Mouse (Mus musculus) kidney, postnatal 25 days (tissue): Measurements from ENCODE around the gene Slc36a1.
A peak's percentile ranks its signal among the peaks of the same experiment; 100 is the strongest.

Experiments used
- DNase-seq, 2 experiments: peaks; one replicate each; pipeline ENCODE4 v3.0.0; 2021; ENCODE audit warnings: mixed read lengths in 2 of 2

Slc36a1 gene

GRCm38 (mm10) chr11:55204159-55204596 is at the start of gene Slc36a1:
TSS of gene Slc36a1 (plus strand) at chr11:55204350.
- peak; percentile 96 to 98 for DNase-seq

DNA sequence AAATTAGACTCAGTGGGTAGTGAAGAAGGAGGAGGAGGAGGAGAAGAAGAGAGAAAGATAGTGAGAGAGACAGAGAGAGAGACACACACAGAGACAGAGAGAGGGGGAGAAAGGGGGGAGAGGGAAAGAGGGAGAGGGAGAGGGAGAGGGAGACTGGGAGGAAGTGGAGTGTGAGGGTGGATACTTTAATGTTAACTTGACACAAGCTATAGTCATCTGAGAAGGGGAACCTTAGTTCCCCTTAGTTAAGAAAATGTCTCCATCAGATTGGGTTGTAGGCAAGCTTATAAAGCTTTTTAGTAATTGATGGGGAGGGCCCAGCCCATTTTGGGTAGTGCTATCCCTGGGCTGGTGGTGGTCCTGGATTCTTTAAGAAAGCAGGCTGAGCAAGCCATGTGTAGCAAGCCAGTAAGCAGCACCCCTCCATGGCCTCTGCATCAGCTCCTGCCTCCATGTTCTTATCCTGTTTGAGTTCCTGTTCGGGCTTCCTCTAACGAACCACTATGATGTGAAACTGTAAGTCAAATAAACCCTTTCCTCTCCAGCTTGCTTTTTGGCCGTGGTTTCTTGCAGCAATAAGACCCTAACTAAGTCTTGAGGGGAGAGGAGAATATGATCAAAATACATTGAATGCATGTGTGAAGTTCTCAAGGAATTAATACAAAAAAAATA is 49.6 kb upstream of the Slc36a1 start:
- DNase-seq = no peak

GRCm38 (mm10) chr11:55155070-55155421 is 49.1 kb upstream of the Slc36a1 start:
- no peak for DNase-seq

- peak; percentile 85 to 92 for DNase-seq
Observed at GRCm38 (mm10) chr11:55158785-55159359, 45.3 kb upstream of the Slc36a1 start.

GRCm38 (mm10) chr11:55162670-55163069 is 41.5 kb upstream of the Slc36a1 start:
- peak; percentile 43 to 57 for DNase-seq

DNA sequence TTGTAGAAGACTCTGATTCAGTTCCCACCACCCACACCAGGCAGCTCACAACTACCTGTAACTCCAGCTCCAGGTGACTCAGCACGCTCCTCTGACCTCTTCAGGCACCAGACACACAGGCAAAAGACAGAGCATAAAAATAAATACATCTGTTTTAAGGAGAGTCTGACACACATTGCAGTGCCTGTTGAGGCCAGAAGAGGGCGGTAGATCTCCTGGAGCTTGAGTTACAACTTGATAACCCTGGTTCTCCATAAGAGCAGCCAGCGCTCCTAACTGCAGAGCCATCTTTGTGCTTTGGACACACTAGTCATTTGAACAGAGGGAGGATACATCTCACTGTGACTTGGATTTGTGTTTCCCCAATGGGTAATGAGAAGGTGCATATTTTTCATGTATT is 39.4 kb upstream of the Slc36a1 start:
- DNase-seq = peak in 1 of 2 experiments; percentile 41

DNA sequence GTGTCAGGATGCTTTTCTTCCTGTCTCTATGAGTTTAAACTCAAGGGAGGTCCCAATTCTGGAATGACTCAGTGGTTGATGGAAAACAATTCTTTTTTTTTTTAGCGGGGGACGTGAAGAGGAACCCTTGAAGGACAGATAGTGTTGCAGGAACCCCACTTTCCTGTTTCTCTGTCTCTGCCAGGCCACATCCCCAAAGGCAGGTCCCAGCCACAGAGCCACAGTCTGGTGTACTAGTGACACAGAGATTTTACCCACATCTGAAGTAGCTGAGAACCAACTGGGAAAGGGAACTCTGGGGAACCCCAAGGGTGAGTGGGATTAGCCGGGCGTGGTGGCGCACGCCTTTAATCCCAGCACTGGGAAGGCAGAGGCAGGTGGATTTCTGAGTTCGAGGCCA is 38.4 kb upstream of the Slc36a1 start:
- no peak for DNase-seq

- DNase-seq = no peak
Observed at GRCm38 (mm10) chr11:55168504-55168903, 35.6 kb upstream of the Slc36a1 start.

GRCm38 (mm10) chr11:55168914-55169313 is 35.2 kb upstream of the Slc36a1 start:
- no peak for DNase-seq

DNA sequence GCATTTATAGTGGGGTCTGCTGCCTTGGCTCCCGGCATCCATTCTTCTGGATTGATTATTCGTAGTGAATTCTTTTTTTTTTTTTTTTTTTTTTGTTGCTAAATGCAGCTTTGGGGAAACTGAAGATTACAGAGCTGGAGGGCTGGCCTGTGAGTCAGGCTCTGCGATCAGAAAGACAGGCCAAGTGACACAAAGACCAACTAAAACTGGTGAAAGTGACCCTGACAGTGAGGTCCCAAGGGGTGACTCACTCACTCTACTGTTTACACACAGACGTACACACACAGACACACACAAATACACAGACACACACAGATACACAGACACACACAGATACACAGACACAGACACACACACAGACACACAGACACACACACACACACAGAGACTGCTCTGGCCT is 33.6 kb upstream of the Slc36a1 start:
- DNase-seq = no peak

- no peak for DNase-seq
Observed at GRCm38 (mm10) chr11:55178830-55179229, 25.3 kb upstream of the Slc36a1 start.

GRCm38 (mm10) chr11:55179856-55180255 is 24.3 kb upstream of the Slc36a1 start:
- no peak for DNase-seq

DNA sequence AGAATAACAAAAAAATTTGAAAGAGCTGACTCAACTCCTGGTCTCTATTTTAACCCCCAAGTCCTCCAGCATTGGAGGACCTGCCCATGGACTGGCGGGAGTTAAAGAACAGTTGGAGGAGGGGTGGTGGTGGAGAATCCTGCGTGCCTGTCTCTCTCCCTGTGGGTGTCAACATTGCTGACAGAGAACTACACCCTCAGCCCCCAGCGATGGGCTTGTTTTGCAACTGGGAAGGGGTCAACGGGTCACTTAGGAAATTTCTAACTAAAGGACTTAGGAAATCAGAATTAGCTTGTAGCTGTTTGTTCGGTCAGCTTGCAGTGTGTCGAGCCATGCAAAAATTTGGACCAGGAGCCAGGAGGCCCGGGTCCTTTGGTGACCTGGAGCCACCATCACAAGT is 21.0 kb upstream of the Slc36a1 start:
- no peak for DNase-seq

DNA sequence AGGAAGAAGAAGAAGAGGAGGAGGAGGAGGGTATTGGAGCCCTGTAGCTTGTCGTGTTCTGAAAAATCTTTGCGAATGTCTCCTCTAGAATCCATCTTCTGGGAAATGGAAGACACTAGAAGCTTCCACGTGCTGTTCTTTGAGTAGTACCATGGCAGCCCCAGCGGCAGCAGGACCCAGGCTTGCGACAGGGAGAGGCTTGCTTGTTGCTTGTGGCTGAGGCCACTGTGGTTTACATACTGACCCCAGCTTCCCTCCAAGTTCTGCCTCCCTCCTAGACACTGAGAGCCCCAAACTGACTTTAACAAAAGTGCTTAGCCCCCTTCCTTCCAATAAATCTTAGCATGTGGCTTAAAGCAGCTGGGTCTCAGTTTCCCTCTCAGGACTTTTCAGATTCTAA is 19.9 kb upstream of the Slc36a1 start:
- no peak for DNase-seq

DNA sequence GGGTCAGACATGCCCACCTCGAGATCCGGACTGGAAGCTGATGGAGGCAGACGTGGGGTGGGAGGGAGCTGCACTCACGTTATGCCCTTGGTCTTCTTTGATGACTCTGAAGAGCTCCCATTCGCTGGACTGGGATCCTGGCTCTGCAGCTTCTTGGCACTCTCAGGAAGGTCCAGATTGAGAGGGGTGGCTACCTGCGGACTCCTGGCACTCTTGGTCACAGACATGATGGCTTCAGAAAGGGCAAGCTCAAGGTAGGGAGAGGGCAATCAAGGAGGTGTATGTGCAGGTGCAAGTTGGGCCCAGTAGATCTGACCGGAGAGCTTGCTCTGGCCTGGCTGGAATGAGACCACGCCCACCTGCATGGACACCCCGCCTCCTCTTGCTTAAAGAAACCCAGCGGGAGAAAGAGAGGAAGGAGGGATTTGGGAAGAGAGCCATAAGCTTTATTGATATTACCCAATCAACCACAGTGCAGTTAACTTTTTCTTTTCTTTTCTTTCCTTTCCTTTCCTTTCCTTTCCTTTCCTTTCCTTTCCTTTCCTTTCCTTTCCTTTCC is 19.3 kb upstream of the Slc36a1 start, which contains the start of gene Slc36a2:
Gene Slc36a2, minus strand, starts transcription at position 345 of the 559 bp plus-strand sequence.
- peak; percentile 42 to 48 for DNase-seq

GRCm38 (mm10) chr11:55187292-55187691 is 16.9 kb upstream of the Slc36a1 start:
- no peak for DNase-seq

GRCm38 (mm10) chr11:55187777-55188176 is 16.4 kb upstream of the Slc36a1 start:
- DNase-seq = no peak

- DNase-seq = no peak
Observed at GRCm38 (mm10) chr11:55190216-55190615, 13.9 kb upstream of the Slc36a1 start.

- no peak for DNase-seq
Observed at GRCm38 (mm10) chr11:55197086-55197485, 7.1 kb upstream of the Slc36a1 start.

- no peak for DNase-seq
Observed at GRCm38 (mm10) chr11:55197740-55198510, 6.2 kb upstream of the Slc36a1 start.

DNA sequence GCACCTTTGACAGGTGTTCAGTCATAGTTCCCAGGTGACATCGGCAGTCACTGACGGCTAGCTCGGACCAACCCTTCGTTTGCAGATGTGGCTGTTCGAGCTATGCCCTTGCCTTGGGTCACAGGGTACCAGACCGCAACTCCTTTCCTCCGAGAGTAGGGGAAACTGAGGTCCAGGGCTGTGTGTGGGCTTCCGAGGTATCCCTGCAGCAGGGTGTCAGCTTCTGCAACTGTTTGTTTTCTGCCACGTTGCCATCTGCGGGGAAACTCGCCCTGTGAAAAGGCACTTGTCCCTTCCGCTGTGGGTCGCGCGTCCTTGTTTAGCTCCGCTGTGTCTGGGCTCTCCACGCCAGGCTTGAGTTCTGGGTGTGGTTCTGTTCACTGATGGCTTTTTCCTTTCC is 452 bp downstream of the Slc36a1 start:
- peak; percentile 47 for DNase-seq

- DNase-seq = peak; percentile 36 to 64
Observed at GRCm38 (mm10) chr11:55208001-55208690, 4.0 kb downstream of the Slc36a1 start.

GRCm38 (mm10) chr11:55209032-55209431 is 4.9 kb downstream of the Slc36a1 start:
- no peak for DNase-seq
